ENCODE assay signal across 33 mouse cellular contexts in the genomic region with DNA sequence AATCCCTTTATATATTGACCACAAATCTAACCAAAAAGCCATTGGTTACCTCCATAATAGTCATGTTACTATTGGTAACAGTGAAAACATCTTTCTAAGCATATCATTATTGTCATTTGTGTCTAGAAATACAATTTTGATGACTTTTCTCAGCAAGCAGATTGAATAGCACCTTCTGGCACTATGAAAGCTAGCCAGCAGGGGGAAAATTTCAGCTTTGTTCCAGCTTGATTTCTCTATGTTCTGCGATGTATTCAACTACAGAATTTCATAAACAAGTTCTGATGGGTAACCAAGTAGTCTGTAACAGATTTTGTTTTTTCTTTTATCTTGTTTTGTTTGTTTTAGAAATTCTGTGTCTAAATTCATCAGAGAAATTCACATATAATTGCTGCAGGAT.
DNase-seq lines count a peak whose midpoint lies in the region; ATAC-seq lines count a peak whose summit lies in the region.
"Had no signal": no experiment of that assay in that cellular context is flagged by ENCODE, and none has a peak within 500 bp of the region (broad histone marks: within the 10 kb centered on the region; RNA-seq: fewer than 3 reads in every experiment).

No protein-coding gene starts in this region.

- 92% methylated on average over 1 of the region's 1 CpGs for WGBS in hindbrain, embryonic 11.5 days

- no peak overlapping the region for H3K9ac ChIP-seq in hindbrain, embryonic 11.5 days (ENCODE audit: low read depth, low read length)
- H3K9ac ChIP-seq: embryonic facial prominence, embryonic 15.5 days; forebrain, embryonic 12.5 days; hindbrain, embryonic 15.5 days; limb, embryonic 13.5 days; midbrain, embryonic 12.5 days; neural tube, embryonic 12.5 days; stomach, embryonic 15.5 days had no signal

- H3K9me3 ChIP-seq in hindbrain, embryonic 11.5 days (ENCODE audit: control insufficient read depth, low read length) = no peaks in the 10 kb centered on the region
- H3K9me3 ChIP-seq: embryonic facial prominence, embryonic 10.5 days; embryonic facial prominence, embryonic 15.5 days; forebrain, embryonic 12.5 days; hindbrain, embryonic 15.5 days; limb, embryonic 13.5 days; megakaryocyte, embryonic 14.5 days; midbrain, embryonic 12.5 days; neural tube, embryonic 12.5 days; stomach, embryonic 15.5 days had no signal

- no peak overlapping the region for H3K4me2 ChIP-seq in hindbrain, embryonic 11.5 days (replicated peaks; ENCODE audit: low read depth, low read length)
- H3K4me2 ChIP-seq: embryonic facial prominence, embryonic 15.5 days; forebrain, embryonic 12.5 days; heart, embryonic 11.5 days; hindbrain, embryonic 15.5 days; limb, embryonic 13.5 days; liver, embryonic 11.5 days; midbrain, embryonic 12.5 days; neural tube, embryonic 12.5 days; stomach, embryonic 15.5 days had no signal

- no peak overlapping the region for H3K4me3 ChIP-seq in hindbrain, embryonic 11.5 days (ENCODE audit: low read depth, low read length)
- H3K4me3 ChIP-seq: embryonic facial prominence, embryonic 10.5 days; embryonic facial prominence, embryonic 15.5 days; forebrain, embryonic 12.5 days; gastrocnemius, adult 2 months; hindbrain, embryonic 15.5 days; limb, embryonic 13.5 days; megakaryocyte, embryonic 14.5 days; midbrain, embryonic 12.5 days; myocyte; neural tube, embryonic 12.5 days; stomach, embryonic 15.5 days had no signal

- H3K36me3 ChIP-seq in hindbrain, embryonic 11.5 days (ENCODE audit: control insufficient read depth, insufficient read depth, low read length) = no peaks in the 10 kb centered on the region
- H3K36me3 ChIP-seq: embryonic facial prominence, embryonic 10.5 days; embryonic facial prominence, embryonic 15.5 days; forebrain, embryonic 12.5 days; hindbrain, embryonic 15.5 days; limb, embryonic 13.5 days; midbrain, embryonic 12.5 days; neural tube, embryonic 12.5 days; stomach, embryonic 15.5 days had no signal

- no peak for ATAC-seq in hindbrain, embryonic 11.5 days (ENCODE audit: low FRiP score)
- ATAC-seq: inflammation-experienced regulatory T-cells, adult 6 months; lung, postnatal 0 days had no signal

- peak; percentile 18 to 28 for DNase-seq in right cerebral cortex, postnatal 10 days (ENCODE audit: low spot score in 2 of 2)
- DNase-seq in right cerebral cortex, postnatal 14 days = no peak
- peak; percentile 37 for DNase-seq in layer of hippocampus, adult 11-12 months (ENCODE audit: low spot score)
- peak; percentile 59 for DNase-seq in layer of hippocampus, adult 9-11 months
- no peak for DNase-seq in testis, postnatal 14 days (ENCODE audit: low spot score)
- DNase-seq in hindbrain, embryonic 11.5 days (ENCODE audit: low spot score) = no peak
- DNase-seq in embryo, embryonic 10 days (ENCODE audit: low spot score) = no peak
- DNase-seq: adrenal gland, postnatal 10 days; cerebellum, adult 2 months; cerebellum, postnatal 14 days; gastrocnemius, adult 2 months; gastrocnemius, postnatal 36 days; heart, adult 18-20 months; kidney, adult 11 months; kidney, postnatal 25 days; lung, postnatal 4 days; thymus, adult 18-20 months; thymus, postnatal 25 days had no signal

- no peak overlapping the region for H3K27ac ChIP-seq in hindbrain, embryonic 11.5 days (ENCODE audit: low read depth, low read length)
- H3K27ac ChIP-seq: embryonic facial prominence, embryonic 10.5 days; embryonic facial prominence, embryonic 15.5 days; forebrain, embryonic 12.5 days; gastrocnemius, adult 2 months; hindbrain, embryonic 15.5 days; limb, embryonic 13.5 days; midbrain, embryonic 12.5 days; neural tube, embryonic 12.5 days; stomach, embryonic 15.5 days had no signal

- H3K27me3 ChIP-seq in hindbrain, embryonic 11.5 days (ENCODE audit: control insufficient read depth, insufficient read depth, low read length) = no peaks in the 10 kb centered on the region
- H3K27me3 ChIP-seq: CH12.LX; embryonic facial prominence, embryonic 15.5 days; forebrain, embryonic 12.5 days; hindbrain, embryonic 15.5 days; limb, embryonic 13.5 days; megakaryocyte, embryonic 14.5 days; midbrain, embryonic 12.5 days; neural tube, embryonic 12.5 days; stomach, embryonic 15.5 days had no signal

- no peaks in the 10 kb centered on the region for H3K4me1 ChIP-seq in hindbrain, embryonic 11.5 days (replicated peaks; ENCODE audit: control insufficient read depth, insufficient read depth, low read length)
- H3K4me1 ChIP-seq: embryonic facial prominence, embryonic 10.5 days; embryonic facial prominence, embryonic 15.5 days; forebrain, embryonic 12.5 days; hindbrain, embryonic 15.5 days; limb, embryonic 13.5 days; megakaryocyte, embryonic 14.5 days; midbrain, embryonic 12.5 days; neural tube, embryonic 12.5 days; stomach, embryonic 15.5 days had no signal

Comparison
In these comparisons a context has a peak if more than half of its experiments do, and no peak if none do; other contexts are left out.
1. DNase-seq: peak in right cerebral cortex, postnatal 10 days (2 of 2), layer of hippocampus, adult 11-12 months (single experiment) and layer of hippocampus, adult 9-11 months (single experiment); none in right cerebral cortex, postnatal 14 days (single experiment), testis, postnatal 14 days (single experiment), hindbrain, embryonic 11.5 days (single experiment) and embryo, embryonic 10 days (single experiment).